Mouse (Mus musculus) cortical plate, adult 2 months (tissue): ENCODE measurements at regions not wholly inside any gene's neighbourhood (a gene's known extent, or its start where the extent isn't known, plus 50 kb on each side); places are given as distances from the start of the nearest gene placed in this dataset.

ENCODE experiments used
- CTCF ChIP-seq: fragments of 200-500 bp; IDR thresholded peaks from 2 replicates; pipeline ENCODE4 v1.5.1; 2011; ENCODE audit warnings: mild to moderate bottlenecking, control low read depth, low read length; ENCODE audit not compliant: insufficient read depth; ENCODE audit errors: extremely low read depth
- POLR2A ChIP-seq: fragments of 200-500 bp; IDR thresholded peaks from 2 replicates; pipeline ENCODE4 v1.6.1; 2011; ENCODE audit warnings: mild to moderate bottlenecking, low read length, control low read depth; ENCODE audit not compliant: insufficient read depth; ENCODE audit errors: extremely low read depth

DNA sequence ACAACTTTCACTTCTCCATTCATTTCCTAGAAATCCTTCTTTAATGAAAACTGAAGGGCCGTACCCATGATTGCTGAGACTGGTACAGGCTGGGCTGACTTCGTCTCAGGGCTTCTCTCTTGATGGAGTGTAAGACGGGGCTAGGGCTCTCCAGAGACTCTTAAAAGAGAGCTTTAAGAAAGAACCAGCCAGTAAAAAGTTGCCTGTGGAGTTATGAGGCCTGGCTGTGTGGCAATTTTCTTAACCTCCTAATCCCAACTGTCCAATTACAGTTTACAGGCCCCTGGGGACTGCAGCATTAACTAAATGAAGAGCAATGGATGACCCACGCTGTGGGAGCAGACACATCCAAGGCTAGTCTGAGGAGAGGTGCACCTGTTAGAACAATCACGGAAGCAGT, 177.1 kb upstream of the Prox1 start:
- TF ChIP-seq CTCF (no peak), POLR2A (no peak)
